Mouse (Mus musculus) yolk sac, embryonic 10.5 days (tissue): ENCODE results near the gene Tnrc6a.

ENCODE experiments used
- DNase-seq: peaks from one replicate; pipeline ENCODE4 v3.0.0-alpha.2; 2017; ENCODE audit warnings: low spot score

Gene Tnrc6a

GRCm38 (mm10) chr7:123124735-123125181 is 1.1 kb downstream of the Tnrc6a start:
- no peak for DNase-seq

- no peak for DNase-seq
Observed at GRCm38 (mm10) chr7:123126056-123126455, 2.4 kb downstream of the Tnrc6a start.

- DNase-seq, result no peak
Observed at GRCm38 (mm10) chr7:123127301-123127700, 3.6 kb downstream of the Tnrc6a start.

GRCm38 (mm10) chr7:123127981-123128380 is 4.3 kb downstream of the Tnrc6a start:
- no peak for DNase-seq

- DNase-seq, result no peak
Observed at GRCm38 (mm10) chr7:123129061-123129460, 5.4 kb downstream of the Tnrc6a start.

- DNase-seq, result no peak
Observed at GRCm38 (mm10) chr7:123130198-123130597, 6.5 kb downstream of the Tnrc6a start.

- DNase-seq, result no peak
Observed at GRCm38 (mm10) chr7:123132401-123132800, 8.7 kb downstream of the Tnrc6a start.

GRCm38 (mm10) chr7:123134876-123135275 is 11.2 kb downstream of the Tnrc6a start:
- no peak for DNase-seq

- DNase-seq, result no peak
Observed at GRCm38 (mm10) chr7:123135655-123136054, 12.0 kb downstream of the Tnrc6a start.

- no peak for DNase-seq
Observed at GRCm38 (mm10) chr7:123138001-123138400, 14.3 kb downstream of the Tnrc6a start.

- DNase-seq, result no peak
Observed at GRCm38 (mm10) chr7:123146141-123146846, 22.6 kb downstream of the Tnrc6a start.

- no peak for DNase-seq
Observed at GRCm38 (mm10) chr7:123147787-123148186, 24.1 kb downstream of the Tnrc6a start.

- DNase-seq, result no peak
Observed at GRCm38 (mm10) chr7:123148935-123149334, 25.2 kb downstream of the Tnrc6a start.

- DNase-seq, result no peak
Observed at GRCm38 (mm10) chr7:123162346-123162745, 38.7 kb downstream of the Tnrc6a start.

- DNase-seq, result no peak
Observed at GRCm38 (mm10) chr7:123167436-123167835, 43.8 kb downstream of the Tnrc6a start.

GRCm38 (mm10) chr7:123169618-123170017 is 45.9 kb downstream of the Tnrc6a start:
- DNase-seq, result no peak

GRCm38 (mm10) chr7:123172101-123172500 is 48.4 kb downstream of the Tnrc6a start:
- DNase-seq, result no peak

- DNase-seq, result no peak
Observed at GRCm38 (mm10) chr7:123177215-123177614, 53.5 kb downstream of the Tnrc6a start.

- no peak for DNase-seq
Observed at GRCm38 (mm10) chr7:123181787-123182701, 58.4 kb downstream of the Tnrc6a start.

GRCm38 (mm10) chr7:123184891-123185290 is 61.2 kb downstream of the Tnrc6a start:
- no peak for DNase-seq

- DNase-seq, result no peak
Observed at GRCm38 (mm10) chr7:123186463-123186862, 62.8 kb downstream of the Tnrc6a start.

GRCm38 (mm10) chr7:123187246-123187645 is 63.6 kb downstream of the Tnrc6a start:
- DNase-seq, result no peak

- no peak for DNase-seq
Observed at GRCm38 (mm10) chr7:123188462-123188861, 64.8 kb downstream of the Tnrc6a start.
